Mouse (Mus musculus) megakaryocyte, embryonic 14.5 days (primary cell): ENCODE measurements at regions not wholly inside any gene's neighbourhood (a gene's known extent, or its start where the extent isn't known, plus 50 kb on each side); places are given as distances from the start of the nearest gene placed in this dataset.
A peak's percentile ranks its signal among the peaks of the same experiment; 100 is the strongest.

Source experiments
- H3K27me3 ChIP-seq: replicated peaks from 2 replicates; pipeline ENCODE3; 2012; ENCODE audit warnings: inconsistent platforms
- H3K36me3 ChIP-seq: replicated peaks from 2 replicates; pipeline ENCODE3; 2012; ENCODE audit warnings: low read length, inconsistent platforms, mixed read lengths
- H3K4me1 ChIP-seq: 2 replicates; pipeline ENCODE4 v1.6.1; 2012; ENCODE audit warnings: inconsistent platforms
- H3K4me3 ChIP-seq: replicated peaks from 2 replicates; pipeline ENCODE3; 2012; ENCODE audit warnings: moderate library complexity, mild to moderate bottlenecking, inconsistent platforms
- H3K9me3 ChIP-seq: 2 replicates; pipeline ENCODE4 v1.6.1; 2012; ENCODE audit warnings: inconsistent platforms
- FLI1 ChIP-seq: IDR thresholded peaks from 2 replicates; pipeline ENCODE4 v1.6.1; 2012; ENCODE audit warnings: low read length, inconsistent platforms, mixed read lengths
- GATA1 ChIP-seq: IDR thresholded peaks from 3 replicates; pipeline ENCODE4 v1.6.1; 2012; ENCODE audit warnings: mixed read lengths, low read length, inconsistent platforms, borderline replicate concordance

DNA sequence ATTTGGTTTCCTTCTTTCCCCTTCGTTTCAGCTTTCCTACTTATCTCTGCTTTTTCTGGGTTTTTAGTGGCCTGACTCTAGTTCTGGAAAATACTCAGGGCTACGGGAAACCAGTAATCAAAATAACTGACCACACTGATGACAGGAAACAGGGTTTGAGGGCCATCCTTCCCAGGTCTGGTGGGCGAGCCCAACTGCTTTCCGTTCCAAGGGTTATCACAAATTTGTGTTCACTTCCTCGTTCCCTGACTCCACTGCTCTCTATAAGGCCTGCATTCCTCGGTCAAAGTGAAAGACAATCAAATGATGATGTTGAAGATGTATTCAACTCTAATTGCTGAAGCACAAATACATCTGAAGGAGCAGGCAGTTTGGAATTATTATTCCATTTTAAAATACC is 305.1 kb upstream of the Trib2 start:
- no peaks in the 10 kb centered on the region for H3K9me3 ChIP-seq
- no peaks in the 10 kb centered on the region for H3K27me3 ChIP-seq
- no peaks in the 10 kb centered on the region for H3K36me3 ChIP-seq
- H3K4me1 ChIP-seq = peaks cover 69% of the 10 kb centered on the region
- no peak for TF ChIP-seq FLI1
- TF ChIP-seq GATA1 = no peak
- H3K4me3 ChIP-seq = peak overlapping the region; percentile 42

DNA sequence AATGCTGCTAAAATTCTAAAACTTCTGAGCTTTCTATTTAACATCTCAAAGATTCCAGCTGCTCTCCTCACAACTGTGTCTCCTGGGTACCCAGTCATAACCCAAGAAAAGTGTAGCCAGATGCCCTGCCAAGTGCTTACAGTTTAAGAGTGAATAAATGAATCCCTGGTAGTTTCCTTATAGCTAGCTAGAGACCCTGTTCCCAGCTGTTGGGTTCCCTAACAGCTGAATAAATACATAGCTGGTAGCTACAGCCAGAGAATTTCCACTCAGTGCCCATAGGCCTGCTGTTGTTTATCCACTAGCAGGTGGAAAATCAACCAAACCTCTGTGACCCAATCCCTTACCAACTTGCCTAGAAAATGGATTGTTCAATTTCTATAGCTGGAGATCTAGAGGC is 302.0 kb upstream of the Trib2 start:
- H3K36me3 ChIP-seq = no peaks in the 10 kb centered on the region

DNA sequence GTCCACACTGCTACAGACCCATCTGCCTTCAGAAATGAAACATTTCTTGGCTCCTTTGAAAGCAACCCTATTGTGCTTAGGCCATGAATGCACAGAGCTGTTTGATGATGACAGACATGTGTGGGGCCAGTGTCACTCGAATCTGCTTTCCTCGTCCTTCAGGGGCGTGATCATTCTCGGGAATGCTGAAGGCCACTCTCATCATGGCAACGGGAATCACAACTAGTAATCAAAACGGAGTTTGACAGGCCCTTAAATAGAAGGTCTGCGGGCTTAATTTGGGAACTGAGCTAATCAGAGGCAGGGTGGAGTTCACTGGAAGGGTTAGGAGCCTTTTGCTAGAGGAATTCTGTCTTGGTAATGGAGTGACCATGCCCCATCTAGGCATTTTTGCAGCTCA is 290.2 kb upstream of the Trib2 start:
- peaks cover 12% of the 10 kb centered on the region for H3K4me1 ChIP-seq
- H3K4me3 ChIP-seq = no peak overlapping the region
- no peaks in the 10 kb centered on the region for H3K9me3 ChIP-seq
- no peaks in the 10 kb centered on the region for H3K36me3 ChIP-seq
- H3K27me3 ChIP-seq = peaks cover 7% of the 10 kb centered on the region
- no peak for TF ChIP-seq GATA1
- TF ChIP-seq FLI1 = no peak

More for the DNA sequence above, 302.0 kb upstream of the Trib2 start:
- H3K9me3 ChIP-seq = no peaks in the 10 kb centered on the region
- peaks cover 55% of the 10 kb centered on the region for H3K4me1 ChIP-seq
- no peak overlapping the region for H3K4me3 ChIP-seq
- no peaks in the 10 kb centered on the region for H3K27me3 ChIP-seq
- TF ChIP-seq GATA1 (no peak), FLI1 (no peak)

DNA sequence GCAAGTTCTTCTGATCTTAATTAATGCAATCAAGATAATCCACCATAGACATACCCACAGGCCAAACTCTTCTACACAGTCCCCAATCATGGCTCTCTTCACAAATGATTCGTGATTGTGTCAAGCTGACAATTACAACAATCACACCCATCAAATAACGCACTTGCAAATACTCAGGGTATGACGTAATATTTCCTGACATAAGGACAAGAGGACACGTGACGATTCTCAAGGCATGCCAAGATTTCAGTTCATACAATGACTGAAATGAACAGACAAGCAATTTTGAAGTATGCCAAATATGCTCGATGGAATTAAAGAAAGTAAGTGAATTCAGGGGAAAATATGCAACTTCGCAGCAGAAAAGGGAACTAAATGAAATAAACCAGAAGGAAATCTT is 282.1 kb upstream of the Trib2 start:
- Histone ChIP-seq H3K4me3 (no peak overlapping the region), H3K27me3 (peaks cover 1% of the 10 kb centered on the region), H3K36me3 (no peaks in the 10 kb centered on the region), H3K9me3 (no peaks in the 10 kb centered on the region), H3K4me1 (peaks cover 23% of the 10 kb centered on the region)
- TF ChIP-seq FLI1 = no peak
- TF ChIP-seq GATA1 = no peak

DNA sequence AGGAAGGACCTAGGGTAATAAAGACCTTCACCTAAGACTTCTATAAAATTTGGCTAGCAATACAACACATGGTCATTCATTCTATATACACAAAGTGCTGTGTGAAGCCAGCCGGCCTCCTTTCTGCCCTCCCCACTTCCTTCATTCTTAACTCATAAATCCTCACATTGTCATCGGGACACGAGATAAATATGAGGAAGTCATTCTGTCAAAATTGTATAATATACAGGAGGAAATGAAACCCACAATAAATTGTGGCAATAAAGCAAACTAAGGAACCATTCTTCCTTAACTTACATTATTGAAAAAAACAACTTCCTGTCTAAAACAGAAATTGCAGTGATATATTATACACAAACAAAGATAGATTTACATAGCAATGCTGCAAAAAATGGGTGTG is 275.9 kb upstream of the Trib2 start:
- Histone ChIP-seq H3K4me1 (peaks cover 42% of the 10 kb centered on the region), H3K27me3 (peaks cover 1% of the 10 kb centered on the region), H3K9me3 (no peaks in the 10 kb centered on the region), H3K4me3 (no peak overlapping the region), H3K36me3 (no peaks in the 10 kb centered on the region)
- no peak for TF ChIP-seq GATA1
- no peak for TF ChIP-seq FLI1

DNA sequence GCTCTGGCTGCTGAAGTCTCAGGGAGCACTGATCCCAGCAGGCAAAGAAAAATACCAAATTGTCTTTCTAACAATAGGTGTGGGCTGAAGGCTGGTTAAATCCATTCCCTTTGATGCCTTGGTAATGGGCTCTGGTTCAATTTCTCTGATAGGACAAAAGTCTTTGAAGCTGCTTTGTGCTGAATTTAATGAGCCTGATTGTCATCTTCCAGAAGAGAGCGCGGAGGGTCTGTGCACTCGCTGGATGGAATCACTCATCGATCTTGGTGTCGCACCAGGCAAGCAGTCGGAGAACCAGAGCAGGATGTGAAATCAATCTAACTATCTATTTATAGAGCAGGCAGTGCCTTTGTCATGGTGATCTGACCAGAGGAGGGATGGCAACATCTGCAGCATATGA is 274.6 kb upstream of the Trib2 start:
- no peaks in the 10 kb centered on the region for H3K36me3 ChIP-seq
- no peaks in the 10 kb centered on the region for H3K9me3 ChIP-seq
- H3K4me3 ChIP-seq = no peak overlapping the region
- peaks cover 2% of the 10 kb centered on the region for H3K27me3 ChIP-seq
- TF ChIP-seq GATA1 (no peak), FLI1 (no peak)
- H3K4me1 ChIP-seq = peaks cover 31% of the 10 kb centered on the region

DNA sequence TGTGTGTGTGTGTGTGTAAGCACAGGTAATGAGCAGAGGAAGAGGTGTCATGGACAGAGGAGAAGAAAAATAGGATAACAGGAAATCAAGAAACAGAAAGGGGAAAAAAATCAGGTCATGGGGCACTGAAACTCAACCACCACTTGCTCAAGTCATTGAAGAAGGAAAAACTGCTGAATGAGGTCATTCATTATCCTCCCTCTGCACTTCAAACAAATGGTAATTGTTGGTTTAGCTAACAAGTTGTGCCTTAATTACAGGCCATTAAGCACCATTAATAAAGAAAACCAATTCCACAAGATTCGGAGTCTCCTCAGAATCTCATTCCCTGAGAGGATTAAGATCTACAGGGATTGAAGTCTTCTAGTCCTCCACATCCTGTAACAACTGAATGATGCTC is 266.5 kb upstream of the Trib2 start:
- H3K9me3 ChIP-seq = no peaks in the 10 kb centered on the region
- no peak for TF ChIP-seq GATA1
- TF ChIP-seq FLI1 = no peak
- no peak overlapping the region for H3K4me3 ChIP-seq
- no peaks in the 10 kb centered on the region for H3K36me3 ChIP-seq
- 0 out of 2 replicates have a peak, but pooled peaks cover 3% of the 10 kb centered on the region for H3K4me1 ChIP-seq
- H3K27me3 ChIP-seq = peaks cover 2% of the 10 kb centered on the region

DNA sequence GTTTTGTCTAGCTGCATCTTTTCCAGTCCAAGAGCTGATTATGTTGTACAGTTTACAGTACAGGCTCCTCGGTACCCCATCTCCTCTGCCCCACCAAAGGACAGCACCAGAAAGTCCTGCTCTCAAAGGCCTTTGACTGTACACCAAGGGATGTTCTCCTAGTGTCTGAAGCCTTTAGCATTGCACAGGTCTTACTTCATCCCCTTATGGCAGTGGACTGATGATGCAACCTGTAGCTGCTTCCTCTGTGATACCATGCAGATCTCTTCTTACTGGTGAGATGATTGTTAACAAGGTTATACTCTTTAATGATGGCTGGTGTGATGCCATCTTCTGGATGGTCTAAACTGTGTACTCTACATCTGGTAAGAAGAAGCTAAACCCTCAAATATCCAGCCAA is 260.5 kb upstream of the Trib2 start:
- no peaks in the 10 kb centered on the region for H3K27me3 ChIP-seq
- no peaks in the 10 kb centered on the region for H3K36me3 ChIP-seq
- peaks cover 9% of the 10 kb centered on the region for H3K9me3 ChIP-seq
- no peak for TF ChIP-seq GATA1
- TF ChIP-seq FLI1 = no peak
- H3K4me3 ChIP-seq = no peak overlapping the region
- no peaks in the 10 kb centered on the region for H3K4me1 ChIP-seq

DNA sequence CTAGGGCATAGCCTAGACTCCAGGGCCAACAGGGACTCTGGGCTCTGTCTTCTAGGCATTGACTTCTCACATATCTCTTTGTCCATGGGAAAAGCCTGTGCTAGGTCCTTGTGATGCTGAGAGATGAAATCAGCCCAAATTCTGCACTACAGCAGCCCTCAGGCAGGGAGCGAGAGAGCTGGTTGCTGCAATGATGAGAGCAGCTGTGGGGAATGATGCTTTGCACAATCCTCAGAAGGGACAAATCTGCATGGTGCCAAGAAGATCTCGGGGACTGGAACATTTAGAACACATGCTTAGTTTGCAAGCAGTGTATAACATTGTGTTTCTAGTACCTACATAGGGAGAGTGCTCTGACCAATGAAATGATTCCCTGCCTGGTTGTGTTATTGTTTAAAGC is 259.2 kb upstream of the Trib2 start:
- no peak overlapping the region for H3K4me3 ChIP-seq
- TF ChIP-seq FLI1 (no peak), GATA1 (no peak)
- no peaks in the 10 kb centered on the region for H3K27me3 ChIP-seq
- H3K36me3 ChIP-seq = no peaks in the 10 kb centered on the region
- no peaks in the 10 kb centered on the region for H3K4me1 ChIP-seq
- H3K9me3 ChIP-seq = peaks cover 9% of the 10 kb centered on the region

DNA sequence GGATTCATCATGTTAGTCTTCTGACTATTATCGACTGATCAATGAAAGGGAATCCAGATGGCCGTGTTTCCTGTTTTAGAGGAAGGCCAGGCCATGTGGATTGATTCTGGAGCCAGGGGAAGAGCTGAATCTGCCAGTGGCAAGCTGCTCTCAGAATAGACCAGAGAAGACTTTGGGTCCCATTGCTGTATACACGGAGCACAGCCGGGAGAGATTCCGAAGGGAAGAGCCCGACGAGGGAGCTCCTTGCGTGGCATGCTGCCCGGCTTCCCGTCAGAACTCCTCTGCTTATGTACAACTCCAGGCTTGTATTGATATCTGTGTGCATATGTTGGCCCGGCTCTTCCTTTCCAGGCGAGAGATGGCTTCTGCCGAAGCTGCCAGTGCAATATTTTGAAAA is 252.2 kb upstream of the Trib2 start:
- H3K27me3 ChIP-seq = no peaks in the 10 kb centered on the region
- no peaks in the 10 kb centered on the region for H3K9me3 ChIP-seq
- peaks cover 5% of the 10 kb centered on the region; the same call in 1 of the 2 replicates for H3K4me1 ChIP-seq
- TF ChIP-seq FLI1 (no peak), GATA1 (no peak)
- H3K4me3 ChIP-seq = no peak overlapping the region
- no peaks in the 10 kb centered on the region for H3K36me3 ChIP-seq

DNA sequence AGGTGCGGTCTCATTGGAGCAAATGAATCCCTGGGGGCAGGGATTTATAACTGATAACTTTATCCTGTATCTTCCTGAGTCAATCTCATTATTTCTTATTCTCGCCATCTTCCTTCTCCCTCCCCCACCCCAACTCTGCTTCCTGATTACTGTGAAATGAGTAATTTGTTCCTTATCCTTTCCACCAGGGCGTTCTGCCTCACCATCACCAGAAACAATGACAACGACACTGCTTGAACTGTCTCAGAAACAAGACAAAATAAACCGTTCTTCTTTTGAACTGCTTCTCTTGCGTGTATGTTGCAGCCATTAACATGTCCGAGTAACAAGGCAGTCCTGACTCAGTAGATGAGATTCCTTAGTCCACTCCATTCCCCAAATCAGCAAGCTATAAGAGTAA is 246.0 kb upstream of the Trib2 start:
- Histone ChIP-seq H3K36me3 (no peaks in the 10 kb centered on the region), H3K4me1 (peaks cover 18% of the 10 kb centered on the region), H3K4me3 (no peak overlapping the region), H3K9me3 (no peaks in the 10 kb centered on the region), H3K27me3 (no peaks in the 10 kb centered on the region)
- TF ChIP-seq FLI1 = no peak
- TF ChIP-seq GATA1 = no peak
